Mouse (Mus musculus): ENCODE data around the gene Prdx5. TPM values are rescaled to one million over a fixed set of nuclear protein-coding genes. Genes with fewer than 3 reads are reported as not detected.

The Prdx5 gene
- polyA plus RNA-seq, 1 experiment from 2014 or later: 117 TPM

DNA sequence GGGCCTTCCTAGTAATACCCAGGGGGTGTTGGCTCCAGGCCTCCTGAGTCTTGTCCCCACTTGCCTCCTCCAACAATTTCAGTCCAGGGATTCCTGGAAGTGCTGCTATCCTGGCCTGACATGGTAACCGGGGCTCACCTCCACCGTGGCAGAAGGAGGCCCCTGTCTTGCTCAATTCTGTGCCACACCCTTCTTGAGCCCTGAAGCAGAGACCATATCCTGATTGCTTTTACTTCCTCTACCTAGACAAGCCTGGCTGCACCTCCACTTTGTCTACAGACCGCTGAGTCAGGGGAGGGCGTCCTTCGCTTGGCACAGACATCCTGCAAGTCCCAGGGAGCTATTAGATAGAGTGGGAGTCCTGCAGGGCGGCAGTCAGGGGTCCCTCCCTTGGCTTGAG is 49.2 kb downstream of the Prdx5 start:
- Histone ChIP-seq H3K27ac (ENCODE audit: low read depth, low read length) (no peak overlapping the region), H3K4me3 (ENCODE audit: low read depth, low read length) (no peak overlapping the region), H3K9ac (ENCODE audit: low read depth, low read length) (no peak overlapping the region), H3K27me3 (replicated peaks; ENCODE audit: control insufficient read depth, insufficient read depth, low read length) (no peaks in the 10 kb centered on the region; the same call in 1 of the 2 replicates), H3K4me1 (replicated peaks; ENCODE audit: control insufficient read depth, insufficient read depth, low read length) (peaks cover 14% of the 10 kb centered on the region), H3K4me2 (no peak overlapping the region), H3K9me3 (ENCODE audit: control insufficient read depth, low read length) (no peaks in the 10 kb centered on the region), H3K36me3 (ENCODE audit: control insufficient read depth, insufficient read depth, low read length) (no peaks in the 10 kb centered on the region)
- no peak for DNase-seq (ENCODE audit: low spot score)
- WGBS: 50% methylated on average over 6 of the region's 6 CpGs
- no peak for ATAC-seq (replicated peaks; ENCODE audit: low FRiP score)

- no peak overlapping the region for H3K4me2 ChIP-seq
- no peak for DNase-seq (ENCODE audit: low spot score)
- peaks cover 3% of the 10 kb centered on the region; the same call in 1 of the 2 replicates for H3K27me3 ChIP-seq (replicated peaks; ENCODE audit: control insufficient read depth, insufficient read depth, low read length)
- no peaks in the 10 kb centered on the region for H3K9me3 ChIP-seq (ENCODE audit: control insufficient read depth, low read length)
- 82% methylated on average over 3 of the region's 3 CpGs for WGBS
- no peak overlapping the region for H3K4me3 ChIP-seq (ENCODE audit: low read depth, low read length)
- no peak for ATAC-seq (replicated peaks; ENCODE audit: low FRiP score)
- H3K36me3 ChIP-seq (ENCODE audit: control insufficient read depth, insufficient read depth, low read length): no peaks in the 10 kb centered on the region
- no peak overlapping the region for H3K27ac ChIP-seq (ENCODE audit: low read depth, low read length)
- H3K4me1 ChIP-seq (replicated peaks; ENCODE audit: control insufficient read depth, insufficient read depth, low read length): peaks cover 20% of the 10 kb centered on the region
- H3K9ac ChIP-seq (ENCODE audit: low read depth, low read length): no peak overlapping the region
These were observed 49.9 kb downstream of the Prdx5 start for GRCm38 (mm10) chr19:6859971-6860370.

- H3K36me3 ChIP-seq (ENCODE audit: control insufficient read depth, insufficient read depth, low read length): no peaks in the 10 kb centered on the region
- H3K4me1 ChIP-seq (replicated peaks; ENCODE audit: control insufficient read depth, insufficient read depth, low read length): peaks cover 20% of the 10 kb centered on the region
- H3K27ac ChIP-seq (ENCODE audit: low read depth, low read length): no peak overlapping the region
- 77% methylated on average over 2 of the region's 2 CpGs for WGBS
- H3K4me2 ChIP-seq: no peak overlapping the region
- no peak for ATAC-seq (replicated peaks; ENCODE audit: low FRiP score)
- H3K9ac ChIP-seq (ENCODE audit: low read depth, low read length): no peak overlapping the region
- no peak for DNase-seq (ENCODE audit: low spot score)
- no peak overlapping the region for H3K4me3 ChIP-seq (ENCODE audit: low read depth, low read length)
- H3K9me3 ChIP-seq (ENCODE audit: control insufficient read depth, low read length): no peaks in the 10 kb centered on the region
- peaks cover 3% of the 10 kb centered on the region; the same call in 1 of the 2 replicates for H3K27me3 ChIP-seq (replicated peaks; ENCODE audit: control insufficient read depth, insufficient read depth, low read length)
These were observed 50.8 kb downstream of the Prdx5 start for GRCm38 (mm10) chr19:6859032-6859651.

GRCm38 (mm10) chr19:6858031-6858430 is 51.9 kb downstream of the Prdx5 start, which contains the start of gene Ccdc88b:
Gene Ccdc88b (minus strand): TSS chr19:6858211.
- 0 out of 2 replicates have a peak, but pooled peaks have one; percentile 25 for ATAC-seq (replicated peaks; ENCODE audit: low FRiP score)
- Histone ChIP-seq H3K9ac (ENCODE audit: low read depth, low read length) (peak within 1 kb of the TSS; percentile 45), H3K27ac (ENCODE audit: low read depth, low read length) (no peak within 1 kb of the TSS), H3K9me3 (ENCODE audit: control insufficient read depth, low read length) (no peaks in the 10 kb centered on the region), H3K27me3 (replicated peaks; ENCODE audit: control insufficient read depth, insufficient read depth, low read length) (peaks cover 3% of the 10 kb centered on the region; the same call in 1 of the 2 replicates), H3K36me3 (ENCODE audit: control insufficient read depth, insufficient read depth, low read length) (no peaks in the 10 kb centered on the region), H3K4me2 (peak within 1 kb of the TSS; percentile 47), H3K4me1 (replicated peaks; ENCODE audit: control insufficient read depth, insufficient read depth, low read length) (peaks cover 20% of the 10 kb centered on the region), H3K4me3 (ENCODE audit: low read depth, low read length) (peak within 1 kb of the TSS; percentile 22)
- WGBS: 37% methylated on average over 7 of the region's 7 CpGs
- no peak for DNase-seq (ENCODE audit: low spot score)

- Histone ChIP-seq H3K36me3 (ENCODE audit: control insufficient read depth, insufficient read depth, low read length) (no peaks in the 10 kb centered on the region), H3K9ac (ENCODE audit: low read depth, low read length) (peak overlapping the region; percentile 45), H3K27ac (ENCODE audit: low read depth, low read length) (no peak overlapping the region), H3K4me2 (peak overlapping the region; percentile 47), H3K4me1 (replicated peaks; ENCODE audit: control insufficient read depth, insufficient read depth, low read length) (peaks cover 20% of the 10 kb centered on the region), H3K4me3 (ENCODE audit: low read depth, low read length) (peak overlapping the region; percentile 22), H3K9me3 (ENCODE audit: control insufficient read depth, low read length) (no peaks in the 10 kb centered on the region), H3K27me3 (replicated peaks; ENCODE audit: control insufficient read depth, insufficient read depth, low read length) (peaks cover 3% of the 10 kb centered on the region; the same call in 1 of the 2 replicates)
- DNase-seq (ENCODE audit: low spot score) (no peak), ATAC-seq (replicated peaks; ENCODE audit: low FRiP score) (no peak)
- 54% methylated on average over 9 of the region's 9 CpGs for WGBS
These were observed 52.4 kb downstream of the Prdx5 start for GRCm38 (mm10) chr19:6857391-6858005.

- no peak for DNase-seq (ENCODE audit: low spot score)
- no peaks in the 10 kb centered on the region for H3K9me3 ChIP-seq (ENCODE audit: control insufficient read depth, low read length)
- no peak for ATAC-seq (replicated peaks; ENCODE audit: low FRiP score)
- peaks cover 3% of the 10 kb centered on the region; the same call in 1 of the 2 replicates for H3K27me3 ChIP-seq (replicated peaks; ENCODE audit: control insufficient read depth, insufficient read depth, low read length)
- peak overlapping the region; percentile 47 for H3K4me2 ChIP-seq
- peak overlapping the region; percentile 11; the same call in 1 of the 2 replicates for H3K4me3 ChIP-seq (ENCODE audit: low read depth, low read length)
- H3K27ac ChIP-seq (ENCODE audit: low read depth, low read length): no peak overlapping the region
- peaks cover 20% of the 10 kb centered on the region for H3K4me1 ChIP-seq (replicated peaks; ENCODE audit: control insufficient read depth, insufficient read depth, low read length)
- H3K36me3 ChIP-seq (ENCODE audit: control insufficient read depth, insufficient read depth, low read length): no peaks in the 10 kb centered on the region
- peak overlapping the region; percentile 9; the same call in 1 of the 2 replicates for H3K9ac ChIP-seq (ENCODE audit: low read depth, low read length)
- WGBS: 51% methylated on average over 3 of the region's 3 CpGs
These were observed 52.9 kb downstream of the Prdx5 start for GRCm38 (mm10) chr19:6857003-6857360.

Small RNA genes within 50 kb of the gene (microRNA-seq; reads per million reads assigned to microRNA genes)
- 2.1 reads per million for gene Mir6990 (ENCODE audit: borderline number of aligned reads)

Other genes with a start within 250 kb of the Prdx5 start
- gene Rps6ka4, start 69.5 kb downstream of the Prdx5 start, polyA plus RNA-seq (2014; fragmentation: Nextera tagmentation; extraction: Ambion mirVana): 11.5 and 12.6 TPM in 2 replicates
- 2.8 and 4.4 TPM in 2 replicates for gene Ccdc88b, start 51.9 kb downstream of the Prdx5 start, polyA plus RNA-seq (2014; fragmentation: Nextera tagmentation; extraction: Ambion mirVana)
- 167 and 169 TPM in 2 replicates for gene Trmt112, start 408 bp downstream of the Prdx5 start, polyA plus RNA-seq (2014; fragmentation: Nextera tagmentation; extraction: Ambion mirVana)
- 4.1 and 5.9 TPM in 2 replicates for gene Esrra, start 11.7 kb upstream of the Prdx5 start, polyA plus RNA-seq (2014; fragmentation: Nextera tagmentation; extraction: Ambion mirVana)
- gene Catsperz, start 15.3 kb upstream of the Prdx5 start, polyA plus RNA-seq (2014; fragmentation: Nextera tagmentation; extraction: Ambion mirVana): 0.49 and 0.91 TPM in 2 replicates
- gene Kcnk4, start 24.4 kb upstream of the Prdx5 start, polyA plus RNA-seq (2014; fragmentation: Nextera tagmentation; extraction: Ambion mirVana): 0.18 and 0.38 TPM in 2 replicates
- 51.9 and 54.7 TPM in 2 replicates for gene Bad, start 31.8 kb upstream of the Prdx5 start, polyA plus RNA-seq (2014; fragmentation: Nextera tagmentation; extraction: Ambion mirVana)
- 18.2 and 18.9 TPM in 2 replicates for gene Gpr137, start 32.4 kb upstream of the Prdx5 start, polyA plus RNA-seq (2014; fragmentation: Nextera tagmentation; extraction: Ambion mirVana)
- 189 and 221 TPM in 2 replicates for gene Ppp1r14b, start 64.9 kb upstream of the Prdx5 start, polyA plus RNA-seq (2014; fragmentation: Nextera tagmentation; extraction: Ambion mirVana)
- 20.6 and 23.4 TPM in 2 replicates for gene Plcb3, start 66.4 kb upstream of the Prdx5 start, polyA plus RNA-seq (2014; fragmentation: Nextera tagmentation; extraction: Ambion mirVana)
- gene Fkbp2, start 70.4 kb upstream of the Prdx5 start, polyA plus RNA-seq (2014; fragmentation: Nextera tagmentation; extraction: Ambion mirVana): 111 and 124 TPM in 2 replicates
- gene Vegfb, start 77.5 kb upstream of the Prdx5 start, polyA plus RNA-seq (2014; fragmentation: Nextera tagmentation; extraction: Ambion mirVana): 24.3 and 28.8 TPM in 2 replicates
- gene Dnajc4, start 82.5 kb upstream of the Prdx5 start, polyA plus RNA-seq (2014; fragmentation: Nextera tagmentation; extraction: Ambion mirVana): 14.0 and 14.7 TPM in 2 replicates
- gene Nudt22, start 86.0 kb upstream of the Prdx5 start, polyA plus RNA-seq (2014; fragmentation: Nextera tagmentation; extraction: Ambion mirVana): 15.9 and 16.9 TPM in 2 replicates
- 3.9 and 4.9 TPM in 2 replicates for gene Trpt1, start 86.0 kb upstream of the Prdx5 start, polyA plus RNA-seq (2014; fragmentation: Nextera tagmentation; extraction: Ambion mirVana)
- 155 and 170 TPM in 2 replicates for gene Fermt3, start 109.4 kb upstream of the Prdx5 start, polyA plus RNA-seq (2014; fragmentation: Nextera tagmentation; extraction: Ambion mirVana)
- 356 and 387 TPM in 2 replicates for gene Stip1, start 129.9 kb upstream of the Prdx5 start, polyA plus RNA-seq (2014; fragmentation: Nextera tagmentation; extraction: Ambion mirVana)
- 5.9 and 6.7 TPM in 2 replicates for gene Macrod1, start 146.7 kb upstream of the Prdx5 start, polyA plus RNA-seq (2014; fragmentation: Nextera tagmentation; extraction: Ambion mirVana)
- gene Flrt1, start 195.6 kb upstream of the Prdx5 start, polyA plus RNA-seq (2014; fragmentation: Nextera tagmentation; extraction: Ambion mirVana): 0.60 and 0.64 TPM in 2 replicates

Measured in liver, embryonic 11.5 days (tissue).